ENCODE assay signal across 10 mouse cellular contexts in genomic region chr12:84327111-84327512, GRCm38 (mm10). TPM values are rescaled to one million over a fixed set of nuclear protein-coding genes. Genes with fewer than 3 reads are reported as not detected.
DNase-seq lines count a peak whose midpoint lies in the region; ATAC-seq and TF ChIP-seq lines count a peak whose summit lies in the region.
"Had no signal": no experiment of that assay in that cellular context is flagged by ENCODE, and none has a peak within 500 bp of the region (broad histone marks: within the 10 kb centered on the region; RNA-seq: fewer than 3 reads in every experiment).

No protein-coding gene starts in this region.

- peak overlapping the region; percentile 40 for H3K27ac ChIP-seq in gastrocnemius, adult 2 months
- peak overlapping the region; percentile 81 for H3K27ac ChIP-seq in heart, embryonic 16.5 days (ENCODE audit: low read length)
- H3K27ac ChIP-seq: lung, embryonic 15.5 days had no signal

- H3K27me3 ChIP-seq in heart, embryonic 16.5 days (ENCODE audit: control insufficient read depth, insufficient read depth, low read length), result no peaks in the 10 kb centered on the region
- H3K27me3 ChIP-seq: lung, embryonic 15.5 days had no signal

- no peak for DNase-seq in gastrocnemius, adult 2 months
- no peak for DNase-seq in gastrocnemius, postnatal 10 days
- DNase-seq in NIH3T3 (ENCODE audit: low read depth), result peak; percentile 49
- peak; percentile 48 to 50 for DNase-seq in kidney, postnatal 36 days
- DNase-seq in urinary bladder, postnatal 36 days (ENCODE audit: low spot score in 2 of 2), result no peak
- no peak for DNase-seq in neural tube, embryonic 10.5 days (ENCODE audit: extremely low spot score, low spot score)
- no peak for DNase-seq in cerebellum, postnatal 14 days
- DNase-seq: cerebellum, adult 2 months had no signal

- peaks cover 10% of the 10 kb centered on the region for H3K4me1 ChIP-seq in heart, embryonic 16.5 days (ENCODE audit: control insufficient read depth, insufficient read depth, low read length)
- H3K4me1 ChIP-seq: lung, embryonic 15.5 days had no signal

- no peak overlapping the region for H3K4me3 ChIP-seq in gastrocnemius, adult 2 months
- no peak overlapping the region for H3K4me3 ChIP-seq in heart, embryonic 16.5 days (ENCODE audit: low read length)
- H3K4me3 ChIP-seq: lung, embryonic 15.5 days had no signal

- H3K9me3 ChIP-seq in heart, embryonic 16.5 days (replicated peaks; ENCODE audit: control insufficient read depth, low read length), result no peaks in the 10 kb centered on the region
- H3K9me3 ChIP-seq: lung, embryonic 15.5 days had no signal

- peak overlapping the region; percentile 46 for H3K9ac ChIP-seq in heart, embryonic 16.5 days (ENCODE audit: low read length)
- H3K9ac ChIP-seq: lung, embryonic 15.5 days had no signal

- peak overlapping the region; percentile 26 for H3K4me2 ChIP-seq in heart, embryonic 16.5 days (ENCODE audit: low read depth, low read length)
- H3K4me2 ChIP-seq: lung, embryonic 15.5 days had no signal

- no peak for TF ChIP-seq CTCF in gastrocnemius, adult 2 months (IDR thresholded peaks at IDR 0.05)

- ATAC-seq in heart, embryonic 16.5 days (replicated peaks; ENCODE audit: extremely low read depth, insufficient read depth, low FRiP score), result peak; percentile 87

- intact Hi-C loops in gastrocnemius, adult 2 months (cut with DNase I), result no loop called here

- WGBS in heart, embryonic 16.5 days, result 30% methylated on average over 4 of the region's 4 CpGs

- H3K36me3 ChIP-seq in heart, embryonic 16.5 days (ENCODE audit: control insufficient read depth, insufficient read depth), result peaks cover 44% of the 10 kb centered on the region

RNA-seq across cellular contexts. Expression of gene Zfp410, which starts 10.5 kb away (rescaled TPM):
- total RNA-seq in gastrocnemius, adult 2 months (2021), result 10 to 100 TPM; 21.2 to 24.9 TPM
- total RNA-seq in gastrocnemius, postnatal 10 days (2021), result 10 to 100 TPM; 21.6 to 25.8 TPM
- 54.0 and 54.5 TPM in 2 replicates for polyA plus RNA-seq in heart, embryonic 16.5 days (2015; fragmentation: Nextera tagmentation; extraction: Ambion mirVana)

RNA-seq across cellular contexts. Expression of gene Coq6, which starts 34.3 kb away (rescaled TPM):
- 10 to 100 TPM; 20.0 to 31.0 TPM for total RNA-seq in gastrocnemius, adult 2 months (2021)
- total RNA-seq in gastrocnemius, postnatal 10 days (2021), result 10 to 100 TPM; 31.0 to 34.3 TPM
- 94.2 and 95.2 TPM in 2 replicates for polyA plus RNA-seq in heart, embryonic 16.5 days (2015; fragmentation: Nextera tagmentation; extraction: Ambion mirVana)

RNA-seq across cellular contexts. Expression of gene Fam161b, which starts 34.5 kb away (rescaled TPM):
- total RNA-seq in gastrocnemius, adult 2 months (2021), result 1 to 10 TPM in 1 of 2 experiments, under 1 TPM in 1; 0.82 to 1.3 TPM
- total RNA-seq in gastrocnemius, postnatal 10 days (2021), result under 1 TPM; 0.42 to 0.65 TPM
- 8.1 and 8.2 TPM in 2 replicates for polyA plus RNA-seq in heart, embryonic 16.5 days (2015; fragmentation: Nextera tagmentation; extraction: Ambion mirVana)

RNA-seq across cellular contexts. Expression of gene Ptgr2, which starts 42.1 kb away (rescaled TPM):
- 10 to 100 TPM; 56.3 to 98.8 TPM for total RNA-seq in gastrocnemius, adult 2 months (2021)
- 10 to 100 TPM; 65.1 to 68.1 TPM for total RNA-seq in gastrocnemius, postnatal 10 days (2021)
- polyA plus RNA-seq in heart, embryonic 16.5 days (2015; fragmentation: Nextera tagmentation; extraction: Ambion mirVana), result 98.0 and 103 TPM in 2 replicates

Comparison
In these comparisons a context has a peak if more than half of its experiments do, and no peak if none do; other contexts are left out.
1. DNase-seq: peak in NIH3T3 (single experiment) and kidney, postnatal 36 days (2 of 2); none in gastrocnemius, adult 2 months (single experiment), gastrocnemius, postnatal 10 days (single experiment), urinary bladder, postnatal 36 days (0 of 2), neural tube, embryonic 10.5 days (single experiment) and cerebellum, postnatal 14 days (0 of 2).